Mouse (Mus musculus) forebrain, embryonic 16.5 days (tissue): ENCODE data around the gene Naa10. TPM values are rescaled to one million over a fixed set of nuclear protein-coding genes. Genes with fewer than 3 reads are reported as not detected.

Experiments used
- ATAC-seq: fragments of 200-750 bp; cut with Nextera tagmentation; 2 replicates; pipeline ENCODE4 v1.8.0; 2017; ENCODE audit warnings: mild to moderate bottlenecking, moderate library complexity
- H3K27ac ChIP-seq: fragments of 300-500 bp; sonication (generic); 2 replicates; pipeline ENCODE4 v1.5.1; 2014; ENCODE audit warnings: low read length, control low read depth
- H3K27me3 ChIP-seq: fragments of 300-500 bp; sonication (generic); replicated peaks from 2 replicates; pipeline ENCODE4 v1.6.1; 2014; ENCODE audit warnings: low read length; ENCODE audit not compliant: control insufficient read depth, insufficient read depth
- H3K36me3 ChIP-seq: fragments of 300-500 bp; sonication (generic); 2 replicates; pipeline ENCODE4 v1.6.1; 2014; ENCODE audit not compliant: control insufficient read depth, insufficient read depth
- H3K4me1 ChIP-seq: fragments of 300-500 bp; sonication (generic); replicated peaks from 2 replicates; pipeline ENCODE4 v1.6.1; 2014; ENCODE audit warnings: low read length; ENCODE audit not compliant: control insufficient read depth, insufficient read depth
- H3K4me2 ChIP-seq: fragments of 300-500 bp; sonication (generic); 2 replicates; pipeline ENCODE4 v1.6.1; 2014; ENCODE audit warnings: mild to moderate bottlenecking, low read length, control low read depth
- H3K4me3 ChIP-seq: fragments of 300-500 bp; sonication (generic); replicated peaks from 2 replicates; pipeline ENCODE4 v1.5.1; 2014; ENCODE audit warnings: mild to moderate bottlenecking, low read length, control low read depth
- H3K9ac ChIP-seq: fragments of 300-500 bp; sonication (generic); replicated peaks from 2 replicates; pipeline ENCODE4 v1.6.1; 2014; ENCODE audit warnings: low read depth, low read length, control low read depth
- H3K9me3 ChIP-seq: fragments of 300-500 bp; sonication (generic); 2 replicates; pipeline ENCODE4 v1.6.1; 2016; ENCODE audit warnings: low read length; ENCODE audit not compliant: control insufficient read depth
- WGBS: fragments of 180-500 bp; shearing (Covaris S2); extraction: QIAGEN DNeasy Blood & Tissue Kit; methylation state at CpG from one replicate; pipeline ENCODE4 v1.1.7; 2014; 5-methylcytosine and 5-hydroxymethylcytosine counted together
- polyA plus RNA-seq: library from polyadenylated mRNA; unstranded; fragments of >200 nt; fragmentation: Nextera tagmentation; extraction: Ambion mirVana; gene quantifications from 2 replicates; pipeline ENCODE4 v1.2.1, GENCODE M21; 2015

The Naa10 gene
- polyA plus RNA-seq = 101 and 103 TPM in 2 replicates

DNA sequence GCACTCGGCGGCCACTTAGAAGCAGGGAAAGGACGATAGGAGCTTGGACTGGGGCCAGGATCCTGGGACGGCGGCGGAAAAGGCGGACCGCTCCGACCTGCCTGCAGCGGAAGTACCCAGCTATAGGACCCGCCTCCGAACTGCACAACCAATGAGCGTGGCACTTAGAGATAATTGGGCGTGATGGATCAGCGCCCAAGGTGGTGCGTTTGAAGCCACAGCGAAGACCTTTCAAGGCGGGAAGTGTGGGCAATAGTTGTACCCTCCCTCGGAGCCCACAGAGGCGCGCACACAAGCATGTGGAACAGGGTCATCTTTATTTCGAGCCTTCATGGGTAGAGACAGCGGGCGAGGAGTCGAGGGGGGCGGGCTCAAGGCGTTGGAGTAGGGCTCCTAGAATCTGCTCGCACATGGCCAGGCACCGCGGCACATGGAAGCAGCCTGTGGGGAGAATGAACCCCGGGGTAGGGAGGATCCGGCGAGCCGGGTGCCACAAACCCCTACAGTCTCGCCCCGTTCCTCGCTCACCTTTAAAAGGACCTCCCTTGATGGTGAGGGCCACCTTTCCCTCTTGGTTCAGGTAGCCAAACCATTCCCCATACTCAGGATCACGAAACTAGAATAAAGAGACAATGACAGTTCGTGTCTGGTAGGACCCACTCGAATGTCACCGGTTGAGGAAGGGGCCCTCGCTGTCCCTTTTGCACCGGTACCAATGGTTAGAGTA is at the start of gene Naa10, which contains the start of gene Arhgap4:
Gene Naa10 (minus strand): TSS at position 122 of the 727 bp plus-strand sequence.
Gene Arhgap4 (minus strand): TSS at position 48 of the 727 bp plus-strand sequence.
- ATAC-seq = peak; percentile 98
- no peaks in the 10 kb centered on the region for H3K27me3 ChIP-seq
- WGBS = 22% methylated on average over 43 of the region's 43 CpGs

DNA sequence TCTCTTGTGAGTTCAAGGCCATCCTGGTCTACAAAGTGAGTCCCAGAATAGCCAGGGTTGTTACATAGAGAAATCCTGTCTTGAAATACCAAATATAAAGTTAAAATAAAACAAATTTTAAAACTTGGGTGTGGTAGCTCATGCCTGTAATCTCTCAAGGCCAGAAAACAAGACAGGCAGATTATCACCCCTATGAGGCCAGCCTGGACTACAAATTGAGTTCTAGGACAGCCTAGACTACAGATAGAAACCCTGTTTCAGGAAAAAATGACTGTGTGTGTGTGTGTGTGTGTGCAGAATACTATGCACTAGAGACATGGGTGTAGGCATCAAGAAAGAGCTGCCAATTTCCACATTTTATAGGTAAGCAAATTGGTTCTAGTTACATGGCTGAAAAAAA is 49.0 kb upstream of the Naa10 start:
- no peaks in the 10 kb centered on the region for H3K36me3 ChIP-seq

More for the DNA sequence above, at the start of gene Naa10, which contains the start of gene Arhgap4:
- peak within 1 kb of the TSS; percentile 65 for H3K4me3 ChIP-seq
- H3K27ac ChIP-seq = peak within 1 kb of the TSS; percentile 76
- no peaks in the 10 kb centered on the region for H3K9me3 ChIP-seq
- H3K4me2 ChIP-seq = peak within 1 kb of the TSS; percentile 70
- H3K9ac ChIP-seq = peak within 1 kb of the TSS; percentile 76
- peaks cover 6% of the 10 kb centered on the region for H3K4me1 ChIP-seq
- no peaks in the 10 kb centered on the region; the same call in 1 of the 2 replicates for H3K36me3 ChIP-seq

DNA sequence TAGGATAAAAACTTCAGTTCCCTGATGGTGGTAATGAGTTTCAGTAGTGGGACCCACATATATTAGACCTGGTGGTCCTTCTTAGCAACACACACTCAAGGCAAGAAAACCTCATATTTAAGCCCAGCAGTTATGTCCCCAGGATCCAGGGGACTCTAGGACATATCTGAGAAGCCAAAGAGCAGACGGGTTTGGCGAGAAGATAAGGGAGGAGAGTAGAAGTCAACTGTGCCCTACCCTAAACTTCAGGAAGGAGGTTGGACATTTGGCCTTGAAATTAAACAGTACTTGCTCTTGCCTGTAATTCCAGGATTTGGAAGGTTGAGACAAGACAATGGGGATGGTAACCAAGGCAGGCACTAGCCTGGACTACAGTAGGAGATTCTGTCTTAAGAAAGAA is 48.0 kb upstream of the Naa10 start:
- no peak for ATAC-seq

More for the DNA sequence above, 49.0 kb upstream of the Naa10 start:
- Histone ChIP-seq H3K27me3 (no peaks in the 10 kb centered on the region; the same call in 1 of the 2 replicates), H3K9ac (no peak overlapping the region), H3K4me3 (no peak overlapping the region), H3K27ac (no peak overlapping the region), H3K9me3 (no peaks in the 10 kb centered on the region), H3K4me1 (peaks cover 3% of the 10 kb centered on the region; the same call in 1 of the 2 replicates), H3K4me2 (no peak overlapping the region)
- no peak for ATAC-seq

DNA sequence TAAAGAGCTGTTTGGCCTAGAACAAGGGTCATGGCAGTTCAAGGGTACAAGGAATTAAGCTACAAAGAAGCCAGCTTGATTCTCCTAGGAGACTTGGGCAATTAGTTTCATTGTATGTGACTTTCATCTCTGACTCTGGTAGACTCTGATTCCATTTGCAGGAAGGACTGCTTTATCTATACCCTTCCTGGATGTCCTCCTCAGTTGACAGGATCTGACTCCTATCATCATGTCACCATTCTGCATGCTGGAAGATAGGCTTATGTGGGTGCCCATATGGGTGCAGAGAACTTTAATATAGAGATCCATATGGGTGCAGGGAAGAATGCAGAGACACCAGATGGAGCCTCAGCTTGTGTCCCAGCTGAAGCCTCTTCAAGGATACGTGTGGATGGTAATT is 47.4 kb upstream of the Naa10 start:
- no peaks in the 10 kb centered on the region; the same call in 1 of the 2 replicates for H3K27me3 ChIP-seq
- WGBS = 68% methylated on average over 1 of the region's 1 CpGs
- no peak for ATAC-seq
- H3K9me3 ChIP-seq = no peaks in the 10 kb centered on the region
- H3K4me2 ChIP-seq = no peak overlapping the region
- no peak overlapping the region for H3K9ac ChIP-seq
- no peak overlapping the region for H3K4me3 ChIP-seq
- no peaks in the 10 kb centered on the region for H3K36me3 ChIP-seq
- H3K4me1 ChIP-seq = peaks cover 8% of the 10 kb centered on the region
- no peak overlapping the region for H3K27ac ChIP-seq

More for the DNA sequence above, 48.0 kb upstream of the Naa10 start:
- no peaks in the 10 kb centered on the region; the same call in 1 of the 2 replicates for H3K27me3 ChIP-seq
- no peaks in the 10 kb centered on the region for H3K9me3 ChIP-seq
- no peak overlapping the region for H3K9ac ChIP-seq
- no peak overlapping the region for H3K4me2 ChIP-seq
- H3K27ac ChIP-seq = no peak overlapping the region
- H3K36me3 ChIP-seq = no peaks in the 10 kb centered on the region
- H3K4me1 ChIP-seq = peaks cover 3% of the 10 kb centered on the region; the same call in 1 of the 2 replicates
- 95% methylated on average over 2 of the region's 2 CpGs for WGBS
- H3K4me3 ChIP-seq = no peak overlapping the region

DNA sequence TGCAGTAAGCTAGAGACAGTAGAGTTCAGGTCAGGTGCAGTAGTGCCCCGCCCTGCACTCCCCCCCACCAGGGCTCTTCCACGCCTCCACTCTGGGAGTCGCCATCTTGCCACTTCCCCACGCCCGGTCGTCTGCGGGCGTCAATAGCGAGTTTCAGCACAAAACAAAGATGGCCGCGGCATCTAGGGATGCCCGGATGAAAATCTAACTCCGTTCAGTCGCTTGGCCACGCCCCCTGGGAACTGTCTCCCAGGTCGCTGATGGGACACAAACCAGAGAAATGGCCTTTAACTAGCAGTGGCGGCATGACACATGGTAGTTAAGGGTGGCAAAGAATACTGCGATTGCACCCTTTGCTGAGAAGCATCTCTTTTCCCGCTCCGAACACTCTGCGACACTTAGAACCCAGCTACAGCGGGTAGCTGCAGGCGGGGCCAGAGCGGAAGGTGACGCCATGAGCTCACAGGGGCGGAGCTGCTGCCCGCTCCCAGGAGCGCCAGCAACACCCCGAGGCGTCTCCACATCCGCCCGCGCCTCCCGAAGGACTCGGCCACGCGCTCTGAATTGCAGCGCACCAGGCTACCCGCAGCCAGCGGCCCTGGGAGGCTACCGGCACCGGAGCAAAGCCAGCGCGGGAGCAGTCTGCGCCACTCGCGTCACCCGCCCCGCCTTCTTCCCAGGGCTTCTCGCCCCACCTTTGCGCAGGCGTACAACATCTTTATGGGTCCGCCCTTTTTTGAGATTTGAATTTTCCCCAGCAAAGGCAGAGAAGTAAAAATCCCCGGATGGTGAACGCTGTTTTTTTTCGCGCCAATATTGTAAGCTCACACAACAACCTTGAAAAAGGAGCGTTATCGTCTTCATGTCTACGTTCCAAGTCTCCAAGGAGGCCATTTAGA is 45.7 kb upstream of the Naa10 start:
- no peaks in the 10 kb centered on the region for H3K36me3 ChIP-seq
- no peaks in the 10 kb centered on the region for H3K9me3 ChIP-seq
- peak overlapping the region; percentile 55 for H3K4me2 ChIP-seq
- peaks cover 24% of the 10 kb centered on the region for H3K4me1 ChIP-seq
- H3K9ac ChIP-seq = peak overlapping the region; percentile 70
- H3K27ac ChIP-seq = peak overlapping the region; percentile 99
- no peaks in the 10 kb centered on the region; the same call in 1 of the 2 replicates for H3K27me3 ChIP-seq
- peak; percentile 85 for ATAC-seq
- 19% methylated on average over 60 of the region's 60 CpGs for WGBS
- H3K4me3 ChIP-seq = peak overlapping the region; percentile 75

DNA sequence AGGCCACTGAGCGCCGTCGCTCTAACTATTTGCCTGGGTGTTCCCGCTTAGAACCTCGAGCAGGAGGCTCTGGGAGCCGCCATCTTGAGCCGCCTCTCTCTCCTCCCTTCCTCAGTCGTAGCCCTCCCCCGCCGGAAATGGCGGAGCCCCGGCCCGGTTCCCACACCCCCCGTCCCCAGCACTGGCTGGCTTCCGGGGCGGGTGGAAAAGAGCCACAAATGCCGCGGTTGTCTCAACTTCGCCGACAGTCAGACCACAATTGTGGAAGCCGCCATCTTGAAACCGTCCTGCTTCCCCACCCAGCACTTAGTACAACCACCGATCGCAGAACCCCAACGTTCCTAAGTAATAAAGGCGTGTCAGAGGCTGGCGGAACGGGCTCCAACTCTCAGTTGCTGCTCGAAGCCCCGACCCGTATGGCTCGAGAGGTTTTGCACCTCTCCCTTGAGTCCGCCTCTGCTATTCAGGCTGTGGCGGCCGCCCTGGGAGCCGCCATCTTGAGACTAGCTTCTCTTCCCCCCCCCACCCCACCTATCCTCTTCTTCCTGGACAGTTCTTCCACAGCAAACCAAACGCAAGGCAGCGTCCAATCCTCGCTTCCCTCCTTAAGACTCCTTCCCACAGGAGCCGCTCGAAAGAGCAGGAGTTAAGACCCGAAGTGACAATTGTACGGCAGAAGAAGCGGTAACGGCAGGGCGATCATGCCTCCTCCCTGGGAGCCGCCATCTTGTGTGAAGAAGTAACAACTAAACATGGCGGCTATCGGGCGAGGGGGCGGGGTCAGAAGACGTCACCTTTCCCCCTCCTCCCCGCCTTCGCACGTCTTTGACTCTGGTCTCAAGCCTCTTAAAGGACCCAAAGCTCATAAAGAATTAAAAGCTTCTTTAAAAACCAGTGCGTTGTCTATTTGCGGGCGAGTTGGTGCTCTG is 44.8 kb upstream of the Naa10 start, which contains the start of gene Hcfc1:
Gene Hcfc1 (minus strand): TSS at position 110 of the 929 bp plus-strand sequence.
- peak; percentile 69 for ATAC-seq

DNA sequence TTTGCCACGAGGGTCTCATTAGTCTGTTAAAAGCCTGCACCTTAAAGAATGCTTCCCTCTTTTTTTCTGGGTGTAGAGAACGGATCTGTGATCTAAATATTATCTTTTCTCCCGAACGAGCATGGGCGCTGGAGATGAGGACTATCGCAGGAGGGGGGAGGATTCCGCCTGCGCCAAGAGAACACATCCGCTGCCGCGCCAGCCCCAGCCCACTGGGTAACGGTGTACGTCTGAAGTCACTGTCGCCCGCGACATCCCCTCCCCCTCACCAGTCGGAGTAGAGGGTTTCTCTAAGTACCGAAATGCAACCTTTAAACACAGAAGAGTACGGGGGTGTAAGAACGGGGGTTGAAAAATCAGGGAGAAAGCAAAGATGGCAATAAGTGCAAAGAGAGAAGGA is 43.6 kb upstream of the Naa10 start:
- WGBS = 21% methylated on average over 20 of the region's 20 CpGs
- H3K4me3 ChIP-seq = peak overlapping the region; percentile 75

More for the DNA sequence above, 44.8 kb upstream of the Naa10 start, which contains the start of gene Hcfc1:
- H3K4me2 ChIP-seq = peak within 1 kb of the TSS; percentile 78
- H3K36me3 ChIP-seq = no peaks in the 10 kb centered on the region
- H3K27ac ChIP-seq = peak within 1 kb of the TSS; percentile 99
- H3K27me3 ChIP-seq = no peaks in the 10 kb centered on the region
- H3K9ac ChIP-seq = peak within 1 kb of the TSS; percentile 70
- H3K4me1 ChIP-seq = peaks cover 31% of the 10 kb centered on the region
- H3K4me3 ChIP-seq = peak within 1 kb of the TSS; percentile 75
- WGBS = 18% methylated on average over 57 of the region's 58 CpGs
- H3K9me3 ChIP-seq = no peaks in the 10 kb centered on the region

DNA sequence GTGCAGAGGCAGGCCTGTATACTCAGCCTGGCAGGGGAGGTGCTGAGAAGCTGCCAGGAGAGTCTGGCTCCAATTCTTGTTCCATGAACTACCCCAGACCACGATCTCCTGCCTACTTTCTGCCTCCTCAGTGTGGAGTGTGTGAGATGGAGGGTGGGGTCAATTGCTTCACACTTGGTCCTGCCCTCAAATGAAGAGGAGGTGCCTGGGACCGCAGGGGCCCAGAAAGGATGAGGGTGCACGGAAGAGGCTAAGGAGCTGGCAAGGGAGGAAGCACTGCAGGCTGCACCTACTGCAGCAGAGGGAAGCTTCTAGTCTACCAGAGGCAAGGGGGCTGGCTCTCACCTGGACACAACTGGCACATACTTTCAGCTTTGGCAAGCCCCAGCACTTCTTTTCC is 42.6 kb upstream of the Naa10 start:
- no peak overlapping the region for H3K27ac ChIP-seq

More for the DNA sequence above, 43.6 kb upstream of the Naa10 start:
- no peaks in the 10 kb centered on the region for H3K9me3 ChIP-seq
- no peaks in the 10 kb centered on the region for H3K27me3 ChIP-seq
- peak overlapping the region; percentile 70 for H3K9ac ChIP-seq
- H3K36me3 ChIP-seq = no peaks in the 10 kb centered on the region
- H3K4me1 ChIP-seq = peaks cover 31% of the 10 kb centered on the region
- peak; percentile 11; the same call in 1 of the 2 replicates for ATAC-seq
- H3K4me2 ChIP-seq = peak overlapping the region; percentile 78
- no peak overlapping the region; the same call in 1 of the 2 replicates for H3K27ac ChIP-seq

More for the DNA sequence above, 42.6 kb upstream of the Naa10 start:
- H3K4me1 ChIP-seq = peaks cover 31% of the 10 kb centered on the region
- H3K9ac ChIP-seq = peak overlapping the region; percentile 70
- H3K9me3 ChIP-seq = no peaks in the 10 kb centered on the region
- H3K4me3 ChIP-seq = peak overlapping the region; percentile 75
- H3K4me2 ChIP-seq = peak overlapping the region; percentile 78
- H3K27me3 ChIP-seq = no peaks in the 10 kb centered on the region
- H3K36me3 ChIP-seq = no peaks in the 10 kb centered on the region
- ATAC-seq = no peak
- WGBS = 32% methylated on average over 3 of the region's 3 CpGs
